Mouse (Mus musculus) kidney, adult 10 weeks (tissue): Measurements from ENCODE around the gene Olfr46. TPM values are rescaled to one million over a fixed set of nuclear protein-coding genes. Genes with fewer than 3 reads are reported as not detected.

Experiments
- polyA plus RNA-seq: library from polyadenylated mRNA; stranded (reverse); fragments of 350-450 nt; fragmentation: Illumina TruSeq; extraction: RNeasy Lipid Tissue Mini Kit (QIAGEN cat#74804); gene quantifications from one replicate; pipeline ENCODE4 v1.2.3, GENCODE M21; 2014; ENCODE audit warnings: low read depth, low replicate concordance

The Olfr46 gene
- polyA plus RNA-seq: not detected

DNA sequence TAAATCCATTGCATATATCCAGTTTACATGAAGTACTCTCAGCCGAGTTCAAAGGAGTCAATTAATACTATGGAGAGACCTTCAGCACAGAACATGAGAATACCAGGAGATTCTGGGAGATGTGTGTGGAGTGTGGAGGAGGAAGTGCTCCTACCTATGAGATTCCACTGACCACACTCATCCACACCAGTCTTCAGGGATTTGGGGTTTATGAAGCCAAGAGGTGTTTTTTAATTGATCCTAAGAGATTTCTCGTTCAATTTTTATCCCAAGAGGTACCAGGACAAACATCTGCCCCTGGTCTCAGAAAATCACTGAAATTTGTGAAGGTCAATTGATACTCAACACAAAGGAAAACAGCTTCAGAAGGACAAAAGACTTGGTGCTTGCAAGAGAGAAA, at the start of gene Olfr46:
Olfr46 (plus strand) TSS at position 301 of the 400 bp plus-strand sequence.

DNA sequence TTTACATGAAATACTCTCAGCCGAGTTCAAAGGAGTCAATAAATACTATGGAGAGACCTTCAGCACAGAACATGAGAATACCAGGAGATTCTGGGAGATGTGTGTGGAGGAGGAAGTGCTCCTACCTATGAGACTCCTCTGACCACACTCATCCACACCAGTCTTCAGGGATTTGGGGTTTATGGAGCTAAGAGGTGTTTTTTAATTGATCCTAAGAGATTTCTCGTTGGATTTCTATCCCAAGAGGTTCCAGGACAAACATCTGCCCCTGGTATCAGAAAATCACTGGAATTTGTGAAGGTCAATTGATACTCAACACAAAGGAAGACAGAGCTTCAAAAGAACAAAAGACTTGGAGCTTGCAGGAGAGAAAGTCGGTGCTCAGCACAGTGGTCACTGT, 33.5 kb upstream of the Olfr46 start, which contains the start of gene Olfr538:
Olfr538 (plus strand) TSS at position 301 of the 400 bp plus-strand sequence.

DNA sequence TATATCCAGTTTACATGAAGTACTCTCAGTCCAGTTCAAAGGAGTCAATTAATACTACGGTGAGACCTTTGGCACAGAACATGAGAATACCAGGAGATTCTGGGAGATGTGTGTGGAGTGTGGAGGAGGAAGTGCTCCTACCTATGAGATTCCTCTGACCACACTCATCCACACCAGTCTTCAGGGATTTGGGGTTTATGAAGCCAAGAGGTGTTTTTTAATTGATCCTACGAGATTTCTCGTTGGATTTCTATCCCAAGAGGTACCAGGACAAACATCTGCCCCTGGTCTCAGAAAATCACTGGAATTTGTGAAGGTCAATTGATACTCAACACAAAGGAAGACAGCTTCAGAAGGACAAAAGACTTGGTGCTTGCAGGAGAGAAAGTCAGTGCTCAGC, 27.6 kb downstream of the Olfr46 start, which contains the start of gene Olfr61:
Olfr61 (plus strand) TSS at position 301 of the 400 bp plus-strand sequence.

DNA sequence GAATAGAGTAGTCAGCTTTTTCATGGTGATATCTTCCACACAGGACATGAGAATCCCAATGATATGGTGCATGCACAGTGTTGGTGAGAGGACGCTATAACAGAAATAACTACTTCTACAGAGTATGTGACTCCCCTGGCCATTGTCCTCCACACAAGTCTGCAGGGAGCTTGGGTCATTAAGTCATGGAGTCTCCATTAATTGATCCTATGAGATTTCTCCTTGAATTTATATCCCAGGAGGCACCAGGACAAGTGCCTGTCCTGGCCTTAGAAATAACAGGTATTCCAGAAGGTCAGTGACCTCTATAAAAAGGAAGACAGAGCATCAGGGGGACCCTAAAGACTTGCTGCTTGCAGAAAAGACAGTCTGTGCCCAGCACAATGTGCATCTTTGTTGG, 45.1 kb downstream of the Olfr46 start, which contains the start of gene Olfr53:
Olfr53 (plus strand) TSS at position 301 of the 400 bp plus-strand sequence.

DNA sequence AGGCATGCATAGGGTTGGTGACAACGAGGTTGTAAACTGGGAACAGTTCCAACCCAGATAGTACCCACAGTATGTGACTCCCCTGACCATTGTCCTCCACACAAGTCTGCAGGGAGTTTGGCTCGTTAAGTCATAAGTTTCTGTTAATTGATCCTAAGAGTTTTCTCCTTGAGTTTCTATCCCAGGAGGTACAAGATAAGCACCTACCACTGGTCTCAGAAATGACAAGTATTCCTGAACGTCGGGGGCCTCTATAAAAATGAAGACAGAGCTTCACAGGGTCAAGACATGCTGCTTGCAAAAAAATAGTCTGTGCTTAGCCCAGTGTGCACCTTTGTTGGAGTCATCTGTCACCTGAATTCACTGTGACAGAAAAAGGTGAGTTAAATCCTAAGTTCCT, 58.6 kb downstream of the Olfr46 start, which contains the start of gene Olfr539:
Olfr539 (plus strand) TSS at position 301 of the 400 bp plus-strand sequence.

Other genes starting within 250 kb of the Olfr46 start
- not detected for gene Olfr60, start 239.6 kb upstream of the Olfr46 start, polyA plus RNA-seq
- gene Olfr530, start 224.9 kb upstream of the Olfr46 start, polyA plus RNA-seq: not detected
- not detected for gene Olfr531, start 198.4 kb upstream of the Olfr46 start, polyA plus RNA-seq
- gene Olfr532, start 179.6 kb upstream of the Olfr46 start, polyA plus RNA-seq: not detected
- gene Olfr533, start 137.9 kb upstream of the Olfr46 start, polyA plus RNA-seq: not detected
- not detected for gene Olfr535, start 117.1 kb upstream of the Olfr46 start, polyA plus RNA-seq
- not detected for gene Olfr536, start 93.9 kb upstream of the Olfr46 start, polyA plus RNA-seq
- gene Olfr538, start 33.4 kb upstream of the Olfr46 start, polyA plus RNA-seq: not detected
- not detected for gene Olfr61, start 27.7 kb downstream of the Olfr46 start, polyA plus RNA-seq
- not detected for gene Olfr53, start 45.2 kb downstream of the Olfr46 start, polyA plus RNA-seq
- not detected for gene Olfr539, start 58.7 kb downstream of the Olfr46 start, polyA plus RNA-seq
- not detected for gene Olfr45, start 80.7 kb downstream of the Olfr46 start, polyA plus RNA-seq
- not detected for gene Olfr541, start 96.0 kb downstream of the Olfr46 start, polyA plus RNA-seq
- gene Cyp2e1, start 162.5 kb downstream of the Olfr46 start, polyA plus RNA-seq: 135 TPM
- not detected for gene Syce1, start 186.6 kb downstream of the Olfr46 start, polyA plus RNA-seq
- 1.1 TPM for gene Zfp941, start 220.9 kb downstream of the Olfr46 start, polyA plus RNA-seq
- 2.1 TPM for gene Urah, start 233.7 kb downstream of the Olfr46 start, polyA plus RNA-seq
- not detected for gene Scgb1c1, start 244.3 kb downstream of the Olfr46 start, polyA plus RNA-seq
- gene Odf3, start 246.5 kb downstream of the Olfr46 start, polyA plus RNA-seq: not detected